Mouse (Mus musculus) ES-E14 (cell line): ENCODE data around the gene Mtr.

ENCODE experiments used
- HCFC1 ChIP-seq: IDR thresholded peaks from 2 replicates; pipeline ENCODE4 v1.6.1; 2012; ENCODE audit warnings: low read length, inconsistent platforms, borderline replicate concordance; ENCODE audit not compliant: insufficient read depth
- MAFK ChIP-seq: IDR thresholded peaks from 2 replicates; pipeline ENCODE4 v1.6.1; 2014; ENCODE audit warnings: mild to moderate bottlenecking, low read depth, low read length, inconsistent platforms; ENCODE audit not compliant: insufficient read depth
- ZC3H11A ChIP-seq: IDR thresholded peaks from 2 replicates; pipeline ENCODE4 v1.6.1; 2012; ENCODE audit warnings: low read depth, mild to moderate bottlenecking, inconsistent platforms, low read length, borderline replicate concordance

DNA sequence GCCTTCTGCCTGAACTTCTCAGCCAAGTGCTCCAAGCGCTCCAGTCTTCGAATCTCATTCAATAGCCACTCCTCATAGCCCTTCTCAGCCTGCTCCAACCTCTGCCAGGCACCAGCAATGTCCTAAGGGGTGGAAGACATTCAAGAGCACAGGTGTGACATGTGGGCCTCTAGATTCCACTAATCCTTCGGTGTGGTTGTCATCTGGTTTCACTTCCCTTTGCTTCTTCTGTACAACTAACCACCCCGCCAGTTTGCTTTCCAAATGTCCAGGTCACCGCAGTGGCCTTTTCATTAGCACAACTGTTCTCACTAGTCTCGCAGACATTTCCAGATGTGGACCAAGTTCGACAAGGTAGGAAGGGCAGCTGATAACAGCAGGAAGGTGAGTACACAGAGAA, 32.8 kb upstream of the Mtr start:
- TF ChIP-seq HCFC1 = no peak
- no peak for TF ChIP-seq MAFK
- TF ChIP-seq ZC3H11A = no peak
